20 mouse cellular contexts compared by ENCODE assay signal in genomic region chr3:129596098-129596497, GRCm38 (mm10).
DNase-seq lines count a peak whose midpoint lies in the region; ATAC-seq and TF ChIP-seq lines count a peak whose summit lies in the region.
"Had no signal": no experiment of that assay in that cellular context is flagged by ENCODE, and none has a peak within 500 bp of the region (broad histone marks: within the 10 kb centered on the region; RNA-seq: fewer than 3 reads in every experiment).

No protein-coding gene starts in this region.

- H3K27me3 ChIP-seq in intestine, postnatal 0 days (replicated peaks; ENCODE audit: control insufficient read depth, insufficient read depth, low read length), result no peaks in the 10 kb centered on the region
- H3K27me3 ChIP-seq in intestine, embryonic 15.5 days (replicated peaks), result no peaks in the 10 kb centered on the region
- H3K27me3 ChIP-seq in hindbrain, embryonic 11.5 days (ENCODE audit: control insufficient read depth, insufficient read depth, low read length), result no peaks in the 10 kb centered on the region
- H3K27me3 ChIP-seq: embryonic facial prominence, embryonic 13.5 days; embryonic facial prominence, embryonic 15.5 days; forebrain, embryonic 13.5 days; forebrain, embryonic 15.5 days had no signal

- DNase-seq in adrenal gland, adult (ENCODE audit: inconsistent age in 2 of 2, low spot score in 1 of 2), result no peak
- no peak for DNase-seq in hindbrain, embryonic 11.5 days (ENCODE audit: low spot score)
- DNase-seq: adrenal gland, adult 8-10 months; adrenal gland, postnatal 14 days; adrenal gland, postnatal 36 days; cerebellum, adult 11 months; cerebellum, adult 18-20 months; cerebellum, adult 8-10 months; cerebellum, adult 9-11 months; cerebellum, postnatal 14 days; cerebellum, postnatal 36 days; embryo, embryonic 11 days; forebrain, postnatal 0 days had no signal

- ATAC-seq in intestine, postnatal 0 days, result 0 out of 2 replicates have a peak, but pooled peaks have one; percentile 37
- ATAC-seq in intestine, embryonic 15.5 days, result no peak
- no peak for ATAC-seq in hindbrain, embryonic 11.5 days (ENCODE audit: low FRiP score)
- ATAC-seq: forebrain, embryonic 13.5 days; forebrain, embryonic 15.5 days; forebrain, postnatal 0 days had no signal

- H3K9me3 ChIP-seq in intestine, postnatal 0 days (ENCODE audit: control insufficient read depth), result no peaks in the 10 kb centered on the region
- no peaks in the 10 kb centered on the region for H3K9me3 ChIP-seq in intestine, embryonic 15.5 days
- H3K9me3 ChIP-seq in hindbrain, embryonic 11.5 days (ENCODE audit: control insufficient read depth, low read length), result no peaks in the 10 kb centered on the region
- H3K9me3 ChIP-seq: embryonic facial prominence, embryonic 13.5 days; embryonic facial prominence, embryonic 15.5 days; forebrain, embryonic 13.5 days; forebrain, embryonic 15.5 days had no signal

- no peaks in the 10 kb centered on the region for H3K4me1 ChIP-seq in intestine, postnatal 0 days (replicated peaks; ENCODE audit: control insufficient read depth, insufficient read depth, low read length)
- no peaks in the 10 kb centered on the region for H3K4me1 ChIP-seq in intestine, embryonic 15.5 days (replicated peaks)
- peaks cover 6% of the 10 kb centered on the region for H3K4me1 ChIP-seq in olfactory bulb, adult 2 months (ENCODE audit: control insufficient read depth, insufficient read depth, low read length)
- H3K4me1 ChIP-seq in hindbrain, embryonic 11.5 days (replicated peaks; ENCODE audit: control insufficient read depth, insufficient read depth, low read length), result no peaks in the 10 kb centered on the region
- H3K4me1 ChIP-seq: embryonic facial prominence, embryonic 15.5 days had no signal

- no peak overlapping the region for H3K9ac ChIP-seq in intestine, postnatal 0 days (ENCODE audit: low read depth, low read length)
- no peak overlapping the region for H3K9ac ChIP-seq in intestine, embryonic 15.5 days
- no peak overlapping the region for H3K9ac ChIP-seq in hindbrain, embryonic 11.5 days (ENCODE audit: low read depth, low read length)
- H3K9ac ChIP-seq: embryonic facial prominence, embryonic 13.5 days; embryonic facial prominence, embryonic 15.5 days; forebrain, embryonic 13.5 days; forebrain, embryonic 15.5 days; forebrain, postnatal 0 days had no signal

- H3K4me3 ChIP-seq in intestine, postnatal 0 days (ENCODE audit: low read depth, low read length), result no peak overlapping the region
- H3K4me3 ChIP-seq in intestine, embryonic 15.5 days (replicated peaks), result no peak overlapping the region
- no peak overlapping the region for H3K4me3 ChIP-seq in olfactory bulb, adult 2 months (ENCODE audit: insufficient read depth, low read depth, low read length)
- no peak overlapping the region for H3K4me3 ChIP-seq in hindbrain, embryonic 11.5 days (ENCODE audit: low read depth, low read length)
- H3K4me3 ChIP-seq: embryonic facial prominence, embryonic 13.5 days; embryonic facial prominence, embryonic 15.5 days; forebrain, embryonic 13.5 days; forebrain, embryonic 15.5 days had no signal

- H3K4me2 ChIP-seq in intestine, postnatal 0 days (replicated peaks; ENCODE audit: low read depth), result no peak overlapping the region
- no peak overlapping the region for H3K4me2 ChIP-seq in intestine, embryonic 15.5 days (replicated peaks)
- H3K4me2 ChIP-seq in hindbrain, embryonic 11.5 days (replicated peaks; ENCODE audit: low read depth, low read length), result no peak overlapping the region
- H3K4me2 ChIP-seq: embryonic facial prominence, embryonic 13.5 days; embryonic facial prominence, embryonic 15.5 days; forebrain, embryonic 13.5 days; forebrain, embryonic 15.5 days had no signal

- 84% methylated on average over 6 of the region's 6 CpGs for WGBS in intestine, postnatal 0 days
- WGBS in intestine, embryonic 15.5 days, result 84% methylated on average over 6 of the region's 6 CpGs
- WGBS in olfactory bulb, adult 2 months, result 89% methylated on average over 6 of the region's 6 CpGs
- whole genome bisulfite sequencing in hindbrain, embryonic 11.5 days, result 92% methylated on average over 6 of the region's 6 CpGs

- H3K36me3 ChIP-seq in intestine, postnatal 0 days (ENCODE audit: control insufficient read depth, insufficient read depth), result no peaks in the 10 kb centered on the region; the same call in 1 of the 2 replicates
- H3K36me3 ChIP-seq in intestine, embryonic 15.5 days, result no peaks in the 10 kb centered on the region
- H3K36me3 ChIP-seq in hindbrain, embryonic 11.5 days (ENCODE audit: control insufficient read depth, insufficient read depth, low read length), result no peaks in the 10 kb centered on the region
- H3K36me3 ChIP-seq: embryonic facial prominence, embryonic 13.5 days; forebrain, embryonic 15.5 days had no signal

- no peak for TF ChIP-seq CTCF in intestine, postnatal 0 days (IDR thresholded peaks at IDR 0.05; ENCODE audit: low read depth)
- no peak for TF ChIP-seq CTCF in olfactory bulb, adult 2 months (IDR thresholded peaks at IDR 0.05; ENCODE audit: insufficient read depth, low read depth, low read length)

- no peak overlapping the region; the same call in 1 of the 2 replicates for H3K27ac ChIP-seq in intestine, postnatal 0 days (ENCODE audit: low read depth, low read length)
- H3K27ac ChIP-seq in intestine, embryonic 15.5 days, result no peak overlapping the region
- H3K27ac ChIP-seq in olfactory bulb, adult 2 months (ENCODE audit: insufficient read depth, low read depth, low read length), result peak overlapping the region; percentile 15; the same call in 1 of the 2 replicates
- no peak overlapping the region for H3K27ac ChIP-seq in hindbrain, embryonic 11.5 days (ENCODE audit: low read depth, low read length)
- H3K27ac ChIP-seq: embryonic facial prominence, embryonic 13.5 days; embryonic facial prominence, embryonic 15.5 days; forebrain, embryonic 13.5 days; forebrain, embryonic 15.5 days had no signal

- TF ChIP-seq POLR2A in olfactory bulb, adult 2 months (IDR thresholded peaks at IDR 0.05; ENCODE audit: insufficient read depth, low read depth, low read length), result no peak
